Mouse (Mus musculus) spleen, adult 2 months (tissue): ENCODE data around the gene St6galnac4.

Source experiments
- CTCF ChIP-seq: fragments of 200-500 bp; IDR thresholded peaks from 2 replicates; pipeline ENCODE4 v1.5.1; 2011; ENCODE audit warnings: mild to moderate bottlenecking, inconsistent platforms; ENCODE audit not compliant: insufficient read depth, insufficient read length, insufficient replicate concordance; ENCODE audit errors: extremely low read depth
- POLR2A ChIP-seq: fragments of 200-500 bp; IDR thresholded peaks from 2 replicates; pipeline ENCODE4 v1.6.1; 2011; ENCODE audit warnings: low read depth, low read length, inconsistent platforms

- no peak for TF ChIP-seq CTCF
- no peak for TF ChIP-seq POLR2A
Measured at GRCm38 (mm10) chr2:32585149-32585714, 1.7 kb upstream of the St6galnac4 start.
